Mouse (Mus musculus): ENCODE results near the gene Plin5. TPM values are rescaled to one million over a fixed set of nuclear protein-coding genes. Genes with fewer than 3 reads are reported as not detected.

Gene Plin5
- total and polyA plus RNA-seq, 2 experiments from 2014 or later = 4.3 to 4.8 TPM

DNA sequence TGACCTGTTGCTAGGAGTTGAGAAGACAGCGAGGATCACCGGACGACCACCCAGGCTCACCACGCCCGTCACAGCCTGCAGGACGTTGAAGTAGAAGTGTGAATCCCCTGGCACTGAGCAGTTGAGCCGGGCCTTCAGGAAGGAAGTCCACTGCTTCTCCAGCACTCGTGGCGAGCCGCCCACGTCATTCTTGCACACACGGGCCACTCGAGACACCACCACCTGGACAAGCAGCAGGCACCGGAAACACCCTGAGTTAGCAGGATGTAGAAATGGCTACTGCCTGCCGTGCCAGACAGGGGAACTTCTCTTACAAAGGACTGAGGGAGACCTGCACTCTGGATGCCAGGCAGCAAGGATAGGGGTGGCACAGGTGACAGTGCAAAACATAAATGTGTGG is 10.8 kb upstream of the Plin5 start:
- WGBS = 82% methylated on average over 15 of the region's 15 CpGs
- no peak for DNase-seq (ENCODE audit: low spot score)

DNA sequence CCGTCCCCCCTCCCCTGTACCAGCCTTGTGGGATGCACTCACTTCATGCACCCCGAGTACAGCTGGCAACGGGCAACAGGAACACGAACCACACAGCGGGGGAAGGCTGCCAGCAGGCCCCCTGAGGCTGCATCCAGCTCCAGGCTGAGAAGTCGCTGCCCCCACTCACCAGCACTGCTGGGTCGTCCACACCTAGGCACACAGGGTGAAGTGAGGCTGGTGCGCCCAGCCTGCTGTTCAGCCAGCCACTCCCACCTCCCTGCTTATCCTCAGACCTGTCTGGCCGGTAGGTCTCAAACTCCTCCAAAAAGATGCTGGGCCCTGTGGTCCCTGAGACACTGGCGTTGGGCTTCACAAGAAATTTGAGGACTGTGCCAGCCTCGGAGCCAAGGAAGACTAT is 8.8 kb upstream of the Plin5 start:
- no peak for DNase-seq (ENCODE audit: low spot score)
- TF ChIP-seq CTCF (IDR thresholded peaks at IDR 0.05) = no peak
- Histone ChIP-seq H3K4me2 (ENCODE audit: low read depth, low read length, poor library complexity, severe bottlenecking) (no peak overlapping the region), H3K27ac (ENCODE audit: low read depth, low read length) (no peak overlapping the region), H3K4me1 (ENCODE audit: insufficient read depth, low read length) (no peaks in the 10 kb centered on the region), H3K9me3 (ENCODE audit: low read length) (peaks cover 6% of the 10 kb centered on the region; the same call in 1 of the 2 replicates), H3K36me3 (ENCODE audit: insufficient read depth, low read length) (peaks cover 66% of the 10 kb centered on the region), H3K4me3 (ENCODE audit: low read depth, low read length) (no peak overlapping the region), H3K9ac (replicated peaks; ENCODE audit: low read length, poor library complexity, severe bottlenecking) (no peak overlapping the region), H3K27me3 (ENCODE audit: insufficient read depth, low read length) (peaks cover 8% of the 10 kb centered on the region; the same call in 1 of the 2 replicates)
- WGBS = 83% methylated on average over 11 of the region's 11 CpGs
- no peak for ATAC-seq (ENCODE audit: low FRiP score)

More for the DNA sequence above, 10.8 kb upstream of the Plin5 start:
- Histone ChIP-seq H3K4me1 (ENCODE audit: insufficient read depth, low read length) (no peaks in the 10 kb centered on the region), H3K4me3 (ENCODE audit: low read depth, low read length) (no peak overlapping the region), H3K27ac (ENCODE audit: low read depth, low read length) (no peak overlapping the region), H3K27me3 (ENCODE audit: insufficient read depth, low read length) (no peaks in the 10 kb centered on the region), H3K36me3 (ENCODE audit: insufficient read depth, low read length) (peaks cover 70% of the 10 kb centered on the region), H3K9me3 (ENCODE audit: low read length) (no peaks in the 10 kb centered on the region), H3K9ac (replicated peaks; ENCODE audit: low read length, poor library complexity, severe bottlenecking) (no peak overlapping the region; the same call in 1 of the 2 replicates), H3K4me2 (ENCODE audit: low read depth, low read length, poor library complexity, severe bottlenecking) (no peak overlapping the region)
- no peak for TF ChIP-seq CTCF (IDR thresholded peaks at IDR 0.05)
- ATAC-seq (ENCODE audit: low FRiP score) = no peak

DNA sequence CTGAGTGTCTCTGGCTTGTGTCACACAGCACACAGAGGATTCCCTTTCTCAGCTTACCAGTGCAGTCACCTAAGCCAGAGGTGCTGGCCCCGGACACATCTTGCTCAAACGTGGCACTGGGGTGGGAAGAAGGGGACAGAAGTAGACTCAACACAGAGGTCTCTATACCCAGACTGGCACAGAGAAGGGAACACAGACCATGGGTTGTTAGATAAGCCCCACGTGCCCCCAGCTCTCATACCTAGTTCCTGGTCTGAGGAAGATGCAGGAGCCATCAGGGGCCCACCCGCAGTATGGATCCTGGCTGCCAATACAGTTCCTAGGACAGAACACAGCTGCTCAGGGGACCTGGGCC is 7.9 kb upstream of the Plin5 start:
- no peak overlapping the region for H3K27ac ChIP-seq (ENCODE audit: low read depth, low read length)
- no peak overlapping the region for H3K9ac ChIP-seq (replicated peaks; ENCODE audit: low read length, poor library complexity, severe bottlenecking)
- DNase-seq (ENCODE audit: low spot score) = no peak
- no peak overlapping the region for H3K4me2 ChIP-seq (ENCODE audit: low read depth, low read length, poor library complexity, severe bottlenecking)
- H3K27me3 ChIP-seq (ENCODE audit: insufficient read depth, low read length) = peaks cover 17% of the 10 kb centered on the region
- no peak overlapping the region for H3K4me3 ChIP-seq (ENCODE audit: low read depth, low read length)
- peaks cover 6% of the 10 kb centered on the region; the same call in 1 of the 2 replicates for H3K9me3 ChIP-seq (ENCODE audit: low read length)
- no peak for ATAC-seq (ENCODE audit: low FRiP score)
- TF ChIP-seq CTCF (IDR thresholded peaks at IDR 0.05) = no peak
- H3K36me3 ChIP-seq (ENCODE audit: insufficient read depth, low read length) = peaks cover 57% of the 10 kb centered on the region
- WGBS = 93% methylated on average over 4 of the region's 4 CpGs
- 0 out of 2 replicates have a peak, but pooled peaks cover under 1% of the 10 kb centered on the region for H3K4me1 ChIP-seq (ENCODE audit: insufficient read depth, low read length)

GRCm38 (mm10) chr17:56124377-56125275 is 7.2 kb upstream of the Plin5 start:
- Histone ChIP-seq H3K36me3 (ENCODE audit: insufficient read depth, low read length) (peaks cover 51% of the 10 kb centered on the region), H3K27ac (ENCODE audit: low read depth, low read length) (no peak overlapping the region), H3K4me3 (ENCODE audit: low read depth, low read length) (0 out of 2 replicates have a peak overlapping the region, but pooled peaks have one; percentile 1), H3K9ac (replicated peaks; ENCODE audit: low read length, poor library complexity, severe bottlenecking) (no peak overlapping the region), H3K4me2 (ENCODE audit: low read depth, low read length, poor library complexity, severe bottlenecking) (peak overlapping the region; percentile 22), H3K27me3 (ENCODE audit: insufficient read depth, low read length) (peaks cover 22% of the 10 kb centered on the region), H3K4me1 (ENCODE audit: insufficient read depth, low read length) (peaks cover 4% of the 10 kb centered on the region; the same call in 1 of the 2 replicates), H3K9me3 (ENCODE audit: low read length) (peaks cover 6% of the 10 kb centered on the region; the same call in 1 of the 2 replicates)
- 25% methylated on average over 46 of the region's 59 CpGs for WGBS
- TF ChIP-seq CTCF (IDR thresholded peaks at IDR 0.05) = peak; percentile 79
- no peak for DNase-seq (ENCODE audit: low spot score)
- 0 out of 2 replicates have a peak, but pooled peaks have one; percentile 2 for ATAC-seq (ENCODE audit: low FRiP score)

GRCm38 (mm10) chr17:56123681-56124340 is 6.4 kb upstream of the Plin5 start:
- H3K4me1 ChIP-seq (ENCODE audit: insufficient read depth, low read length) = peaks cover 4% of the 10 kb centered on the region; the same call in 1 of the 2 replicates
- H3K4me2 ChIP-seq (ENCODE audit: low read depth, low read length, poor library complexity, severe bottlenecking) = peak overlapping the region; percentile 22
- 52% methylated on average over 55 of the region's 59 CpGs for WGBS
- TF ChIP-seq CTCF (IDR thresholded peaks at IDR 0.05) = no peak
- ATAC-seq (ENCODE audit: low FRiP score) (peak; percentile 31; the same call in 1 of the 2 replicates), DNase-seq (ENCODE audit: low spot score) (no peak)
- peaks cover 6% of the 10 kb centered on the region; the same call in 1 of the 2 replicates for H3K9me3 ChIP-seq (ENCODE audit: low read length)
- no peak overlapping the region for H3K4me3 ChIP-seq (ENCODE audit: low read depth, low read length)
- H3K27ac ChIP-seq (ENCODE audit: low read depth, low read length) = no peak overlapping the region
- peaks cover 30% of the 10 kb centered on the region for H3K27me3 ChIP-seq (ENCODE audit: insufficient read depth, low read length)
- H3K9ac ChIP-seq (replicated peaks; ENCODE audit: low read length, poor library complexity, severe bottlenecking) = no peak overlapping the region
- H3K36me3 ChIP-seq (ENCODE audit: insufficient read depth, low read length) = peaks cover 43% of the 10 kb centered on the region
